Mouse (Mus musculus) cortical plate, adult 2 months (tissue): Measurements from ENCODE around the gene 4930519P11Rik.

Source experiments
- CTCF ChIP-seq: fragments of 200-500 bp; IDR thresholded peaks from 2 replicates; pipeline ENCODE4 v1.5.1; 2011; ENCODE audit warnings: mild to moderate bottlenecking, control low read depth, low read length; ENCODE audit not compliant: insufficient read depth; ENCODE audit errors: extremely low read depth
- POLR2A ChIP-seq: fragments of 200-500 bp; IDR thresholded peaks from 2 replicates; pipeline ENCODE4 v1.6.1; 2011; ENCODE audit warnings: mild to moderate bottlenecking, low read length, control low read depth; ENCODE audit not compliant: insufficient read depth; ENCODE audit errors: extremely low read depth

DNA sequence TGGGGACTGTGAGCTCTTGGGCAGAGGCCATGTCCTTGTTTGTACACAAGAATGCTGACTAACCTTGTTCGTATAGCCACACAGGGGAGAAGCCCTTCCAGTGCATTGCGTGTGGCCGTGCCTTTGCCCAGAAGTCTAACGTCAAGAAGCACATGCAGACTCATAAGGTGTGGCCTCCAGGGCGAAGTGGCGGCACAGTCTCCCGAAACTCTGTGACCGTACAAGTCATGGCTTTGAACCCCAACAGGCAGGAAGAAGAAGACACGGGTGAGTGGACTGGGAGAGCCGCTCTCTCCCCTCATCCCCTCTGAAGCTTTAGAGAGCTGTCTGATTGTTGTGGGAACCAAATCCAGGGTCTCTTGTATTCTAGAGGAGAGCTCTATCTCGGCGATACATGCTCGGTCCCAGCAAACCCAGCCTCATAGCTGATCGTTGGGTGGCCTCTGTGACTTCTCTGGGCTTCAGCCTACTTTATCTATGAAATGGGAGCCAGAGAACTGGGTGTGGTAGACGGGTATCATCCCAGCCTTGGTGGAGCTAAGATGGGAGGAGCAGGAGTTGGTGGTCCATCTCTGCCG is 19.1 kb upstream of the 4930519P11Rik start:
- TF ChIP-seq POLR2A (no peak), CTCF (no peak)
